Mouse (Mus musculus) hematopoietic multipotent progenitor cell, adult 10-12 weeks (in vitro differentiated cells): ENCODE results near the gene Gm4724. TPM values are rescaled to one million over a fixed set of nuclear protein-coding genes. Genes with fewer than 3 reads are reported as not detected.

Source experiments
- polyA plus RNA-seq: library from polyadenylated mRNA; stranded (reverse); fragments of >175 nt; gene quantifications from 2 replicates; pipeline ENCODE4 v1.2.3, GENCODE M21; 2012; ENCODE audit warnings: low replicate concordance

Gm4724 gene
- polyA plus RNA-seq: not detected in 2 replicates

DNA sequence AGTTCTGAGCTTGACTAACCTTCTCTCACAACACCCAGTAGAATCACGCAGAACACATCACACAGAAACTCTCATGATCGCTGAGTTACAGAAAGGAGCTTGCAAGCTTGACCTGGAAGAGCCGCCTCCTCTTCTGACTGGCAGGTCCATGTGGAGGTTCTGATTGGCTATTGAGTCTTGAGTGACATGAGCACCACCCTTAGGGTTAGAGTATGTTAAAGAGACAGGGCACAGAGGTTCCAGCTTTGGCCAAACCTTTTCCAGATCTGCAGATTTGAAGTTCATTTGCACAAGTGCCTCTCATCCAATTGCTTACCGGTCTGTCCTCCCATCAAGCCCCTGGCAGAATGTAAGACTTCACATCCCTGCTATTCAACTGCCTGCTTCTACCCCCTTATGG, at the start of gene Gm4724:
TSS of gene Gm4724 (minus strand) at position 101 of the 400 bp plus-strand sequence.

DNA sequence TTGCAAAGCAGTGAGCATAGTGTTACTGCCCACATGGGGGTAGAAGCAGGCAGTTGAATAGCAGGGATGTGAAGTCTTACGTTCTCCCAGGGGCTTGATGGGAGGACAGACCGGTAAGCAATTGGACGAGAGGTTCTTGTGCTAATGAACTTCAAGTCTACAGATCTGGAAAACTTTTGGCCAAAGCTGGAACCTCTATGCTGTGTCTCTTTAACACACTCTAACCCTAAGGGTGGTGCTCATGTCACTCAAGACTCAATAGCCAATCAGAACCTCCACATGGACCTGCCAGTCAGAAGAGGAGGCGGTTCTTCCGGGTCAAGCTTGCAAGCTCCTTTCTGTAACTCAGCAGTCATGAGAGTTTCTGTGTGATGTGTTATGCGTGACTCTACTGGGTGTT, 34.1 kb upstream of the Gm4724 start, which contains the start of gene Zfp965:
TSS of gene Zfp965 (plus strand) at position 301 of the 400 bp plus-strand sequence.

Other genes with a start within 250 kb of the Gm4724 start
- gene Gm14391, start 228.9 kb downstream of the Gm4724 start, polyA plus RNA-seq: 0.53 and 0.76 TPM in 2 replicates
- 0.16 TPM in 1 of 2 replicates, not detected in the other for gene Gm14440, start 160.7 kb downstream of the Gm4724 start, polyA plus RNA-seq
- gene Gm4631, start 97.6 kb downstream of the Gm4724 start, polyA plus RNA-seq: 0.11 and 0.46 TPM in 2 replicates
- gene Zfp968, start 63.4 kb downstream of the Gm4724 start, polyA plus RNA-seq: 0.38 and 0.56 TPM in 2 replicates
- gene Zfp965, start 34.2 kb upstream of the Gm4724 start, polyA plus RNA-seq: not detected in 2 replicates
- not detected in 2 replicates for gene Gm11007, start 208.2 kb upstream of the Gm4724 start, polyA plus RNA-seq